Mouse (Mus musculus): Measurements from ENCODE around the gene Plscr1. TPM values are rescaled to one million over a fixed set of nuclear protein-coding genes. Genes with fewer than 3 reads are reported as not detected.

Gene Plscr1
- polyA plus RNA-seq, 1 experiment from 2014 or later = 31.9 TPM

DNA sequence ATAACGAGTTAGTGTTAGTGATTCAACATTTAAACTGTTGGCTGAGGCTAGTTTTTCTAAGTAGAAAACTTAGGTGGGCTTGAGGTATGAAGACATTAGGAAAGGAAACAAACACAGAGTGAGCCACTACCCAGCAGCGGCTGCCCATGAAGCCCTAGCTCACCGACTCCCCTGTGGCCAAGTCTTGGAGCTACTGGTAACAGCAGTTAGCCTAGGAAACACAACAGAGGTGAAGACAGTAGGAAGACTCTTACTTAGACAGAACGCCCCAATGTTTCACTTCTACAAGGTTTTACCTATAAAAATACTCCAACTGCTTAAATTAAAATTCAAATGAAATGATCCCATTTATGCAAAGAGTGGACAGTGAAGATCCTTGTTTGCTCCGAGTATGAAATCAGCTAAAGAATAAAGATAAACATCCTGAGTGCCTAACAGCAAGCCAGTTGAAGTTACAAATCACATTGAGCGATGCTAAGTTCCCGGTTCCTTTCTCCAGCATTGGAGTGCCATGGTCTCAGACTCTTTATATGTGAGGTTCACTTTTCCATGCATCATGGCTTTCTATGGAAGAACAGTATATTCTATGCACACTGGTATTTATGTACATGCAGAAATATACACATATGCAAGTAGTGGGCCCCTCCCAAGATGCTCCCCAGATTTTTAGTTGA, 640 bp upstream of the Plscr1 start:
- Histone ChIP-seq H3K4me3 (ENCODE audit: low read depth, low read length) (no peak overlapping the region), H3K4me2 (ENCODE audit: low read depth, severe bottlenecking) (no peak overlapping the region), H3K27ac (replicated peaks; ENCODE audit: low read depth, low read length) (no peak overlapping the region), H3K27me3 (ENCODE audit: control insufficient read depth, insufficient read depth, low read length) (no peaks in the 10 kb centered on the region), H3K9ac (ENCODE audit: low read length) (no peak overlapping the region), H3K9me3 (ENCODE audit: control insufficient read depth, low read length) (no peaks in the 10 kb centered on the region), H3K4me1 (ENCODE audit: control insufficient read depth, insufficient read depth, low read length) (peaks cover 3% of the 10 kb centered on the region; the same call in 1 of the 2 replicates), H3K36me3 (ENCODE audit: control insufficient read depth, insufficient read depth, low read length) (no peaks in the 10 kb centered on the region)
- DNase-seq (ENCODE audit: low spot score) = peak; percentile 16
- ATAC-seq (ENCODE audit: insufficient number of reproducible peaks, low FRiP score, low TSS enrichment, low read depth) = no peak
- 89% methylated on average over 7 of the region's 7 CpGs for WGBS

DNA sequence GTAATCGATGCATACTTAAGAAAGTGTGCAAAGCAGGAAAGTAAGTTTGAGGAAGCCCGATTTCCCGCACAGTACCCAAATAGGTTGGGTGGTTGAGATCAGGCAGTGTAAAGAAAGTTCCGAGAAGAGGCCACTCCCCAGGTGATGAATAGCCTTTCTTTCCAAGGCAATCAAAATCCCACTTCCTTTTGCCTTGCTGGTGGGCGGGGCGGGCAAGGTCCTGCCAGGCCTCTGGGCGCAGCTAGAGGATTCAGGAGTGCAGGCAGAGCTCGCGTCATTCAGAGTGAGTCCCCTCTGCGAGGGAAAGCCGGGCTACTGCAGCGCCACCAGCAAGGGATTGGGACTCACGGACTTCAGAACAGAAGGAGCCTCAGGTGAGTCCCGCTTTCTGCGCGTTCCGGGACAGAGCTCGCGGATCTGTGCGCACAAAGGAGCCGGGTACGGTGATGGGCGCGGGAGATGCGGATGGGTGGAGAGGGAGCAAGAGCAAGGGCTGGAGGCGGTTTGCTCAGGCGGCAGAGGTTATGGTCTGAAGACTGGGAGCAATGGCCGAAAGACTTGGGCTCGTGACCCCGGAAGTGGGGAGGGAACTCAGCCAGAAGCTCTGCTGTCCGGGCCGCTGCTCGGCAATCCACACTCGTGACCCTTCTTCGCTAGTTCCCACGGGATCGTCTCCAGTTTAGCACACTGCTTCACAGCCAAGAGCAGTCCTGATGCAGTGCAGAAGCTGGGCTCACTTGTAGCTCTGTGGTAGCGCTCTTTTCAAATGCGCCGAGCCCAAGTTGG, 630 bp downstream of the Plscr1 start:
- Histone ChIP-seq H3K36me3 (ENCODE audit: control insufficient read depth, insufficient read depth, low read length) (no peaks in the 10 kb centered on the region), H3K4me3 (ENCODE audit: low read depth, low read length) (peak overlapping the region; percentile 41), H3K27ac (replicated peaks; ENCODE audit: low read depth, low read length) (peak overlapping the region; percentile 63), H3K27me3 (ENCODE audit: control insufficient read depth, insufficient read depth, low read length) (no peaks in the 10 kb centered on the region), H3K4me2 (ENCODE audit: low read depth, severe bottlenecking) (peak overlapping the region; percentile 55), H3K9me3 (ENCODE audit: control insufficient read depth, low read length) (no peaks in the 10 kb centered on the region), H3K4me1 (ENCODE audit: control insufficient read depth, insufficient read depth, low read length) (peaks cover 3% of the 10 kb centered on the region; the same call in 1 of the 2 replicates), H3K9ac (ENCODE audit: low read length) (peak overlapping the region; percentile 61)
- ATAC-seq (ENCODE audit: insufficient number of reproducible peaks, low FRiP score, low TSS enrichment, low read depth) = peak; percentile 90
- peak; percentile 85 for DNase-seq (ENCODE audit: low spot score)
- WGBS = under 1% methylated on average over 40 of the region's 40 CpGs

DNA sequence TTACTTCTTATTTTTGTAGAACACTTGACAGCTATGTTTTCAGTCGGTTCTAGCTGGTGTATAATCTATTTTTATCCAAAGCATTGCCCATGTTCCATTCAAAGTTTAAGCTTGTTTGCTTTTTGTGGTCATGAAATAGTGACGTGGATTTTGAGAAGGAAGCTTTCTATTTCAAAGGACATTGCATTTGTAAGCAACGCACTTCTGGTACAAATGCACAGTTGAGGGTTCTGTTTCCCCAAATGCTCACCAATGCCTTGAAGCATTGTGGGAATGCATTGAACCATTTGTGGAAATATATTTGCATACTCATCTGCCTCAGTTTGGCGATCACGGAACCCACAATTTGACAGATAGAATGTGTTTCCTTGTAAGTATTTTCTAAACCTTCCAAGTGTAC, 3.2 kb downstream of the Plscr1 start:
- DNase-seq (ENCODE audit: low spot score) (peak; percentile 1), ATAC-seq (ENCODE audit: insufficient number of reproducible peaks, low FRiP score, low TSS enrichment, low read depth) (no peak)
- H3K27ac ChIP-seq (replicated peaks; ENCODE audit: low read depth, low read length) = no peak overlapping the region
- no peak overlapping the region for H3K9ac ChIP-seq (ENCODE audit: low read length)
- H3K9me3 ChIP-seq (ENCODE audit: control insufficient read depth, low read length) = no peaks in the 10 kb centered on the region
- H3K4me3 ChIP-seq (ENCODE audit: low read depth, low read length) = no peak overlapping the region
- H3K27me3 ChIP-seq (ENCODE audit: control insufficient read depth, insufficient read depth, low read length) = no peaks in the 10 kb centered on the region
- H3K4me1 ChIP-seq (ENCODE audit: control insufficient read depth, insufficient read depth, low read length) = peaks cover 3% of the 10 kb centered on the region; the same call in 1 of the 2 replicates
- 90% methylated on average over 5 of the region's 5 CpGs for WGBS
- no peak overlapping the region for H3K4me2 ChIP-seq (ENCODE audit: low read depth, severe bottlenecking)
- H3K36me3 ChIP-seq (ENCODE audit: control insufficient read depth, insufficient read depth, low read length) = no peaks in the 10 kb centered on the region

DNA sequence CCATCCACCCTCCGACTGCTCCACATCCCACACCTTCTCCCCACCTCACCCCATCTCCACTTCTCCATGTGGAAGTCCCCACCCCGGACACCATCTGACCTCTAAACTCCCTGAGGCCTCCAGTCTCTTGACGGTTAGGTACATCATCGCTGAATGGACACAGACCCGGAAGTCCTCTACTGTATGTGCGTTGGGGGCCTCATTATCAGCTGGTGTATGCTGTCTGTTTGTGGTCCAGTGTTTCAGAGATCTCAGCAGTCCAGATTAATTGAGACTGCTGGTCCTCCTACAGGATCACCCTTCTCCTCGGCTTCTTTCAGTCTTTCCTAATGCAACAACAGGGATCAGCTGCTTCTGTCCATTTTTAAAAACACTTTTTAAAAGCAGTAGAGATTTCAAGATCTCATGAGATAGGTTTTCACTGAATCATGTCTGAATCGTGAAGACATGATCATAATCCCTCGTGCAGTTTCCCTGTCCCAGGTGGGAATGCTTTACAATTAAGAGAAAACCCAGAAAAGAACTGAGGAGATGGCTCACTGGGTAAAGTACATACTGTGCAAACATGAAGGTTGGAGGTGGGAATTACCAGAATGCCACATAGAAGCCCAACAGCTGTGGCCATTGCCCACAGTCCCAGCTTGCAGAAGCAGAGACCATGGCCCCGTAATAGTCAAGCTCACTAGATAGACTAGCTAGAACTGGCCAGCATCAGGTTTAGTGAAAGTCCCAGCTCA, 4.2 kb downstream of the Plscr1 start:
- no peaks in the 10 kb centered on the region for H3K36me3 ChIP-seq (ENCODE audit: control insufficient read depth, insufficient read depth, low read length)
- no peaks in the 10 kb centered on the region for H3K9me3 ChIP-seq (ENCODE audit: control insufficient read depth, low read length)
- ATAC-seq (ENCODE audit: insufficient number of reproducible peaks, low FRiP score, low TSS enrichment, low read depth) (no peak), DNase-seq (ENCODE audit: low spot score) (peak; percentile 13)
- no peaks in the 10 kb centered on the region for H3K27me3 ChIP-seq (ENCODE audit: control insufficient read depth, insufficient read depth, low read length)
- H3K27ac ChIP-seq (replicated peaks; ENCODE audit: low read depth, low read length) = no peak overlapping the region
- H3K4me3 ChIP-seq (ENCODE audit: low read depth, low read length) = no peak overlapping the region
- no peak overlapping the region for H3K4me2 ChIP-seq (ENCODE audit: low read depth, severe bottlenecking)
- H3K4me1 ChIP-seq (ENCODE audit: control insufficient read depth, insufficient read depth, low read length) = peaks cover 3% of the 10 kb centered on the region; the same call in 1 of the 2 replicates
- 95% methylated on average over 10 of the region's 10 CpGs for WGBS
- H3K9ac ChIP-seq (ENCODE audit: low read length) = no peak overlapping the region

- Histone ChIP-seq H3K4me3 (ENCODE audit: low read depth, low read length) (no peak overlapping the region), H3K4me2 (ENCODE audit: low read depth, severe bottlenecking) (no peak overlapping the region), H3K27me3 (ENCODE audit: control insufficient read depth, insufficient read depth, low read length) (no peaks in the 10 kb centered on the region), H3K9ac (ENCODE audit: low read length) (no peak overlapping the region), H3K9me3 (ENCODE audit: control insufficient read depth, low read length) (no peaks in the 10 kb centered on the region), H3K27ac (replicated peaks; ENCODE audit: low read depth, low read length) (no peak overlapping the region), H3K36me3 (ENCODE audit: control insufficient read depth, insufficient read depth, low read length) (no peaks in the 10 kb centered on the region), H3K4me1 (ENCODE audit: control insufficient read depth, insufficient read depth, low read length) (no peaks in the 10 kb centered on the region)
- WGBS = 85% methylated on average over 7 of the region's 7 CpGs
- DNase-seq (ENCODE audit: low spot score) = peak; percentile 9
- ATAC-seq (ENCODE audit: insufficient number of reproducible peaks, low FRiP score, low TSS enrichment, low read depth) = no peak
These were observed 11.1 kb downstream of the Plscr1 start for GRCm38 (mm10) chr9:92260481-92261159.

- Histone ChIP-seq H3K4me1 (ENCODE audit: control insufficient read depth, insufficient read depth, low read length) (no peaks in the 10 kb centered on the region), H3K36me3 (ENCODE audit: control insufficient read depth, insufficient read depth, low read length) (peaks cover 2% of the 10 kb centered on the region; the same call in 1 of the 2 replicates), H3K27ac (replicated peaks; ENCODE audit: low read depth, low read length) (no peak overlapping the region), H3K4me2 (ENCODE audit: low read depth, severe bottlenecking) (no peak overlapping the region), H3K27me3 (ENCODE audit: control insufficient read depth, insufficient read depth, low read length) (no peaks in the 10 kb centered on the region), H3K4me3 (ENCODE audit: low read depth, low read length) (no peak overlapping the region), H3K9ac (ENCODE audit: low read length) (no peak overlapping the region), H3K9me3 (ENCODE audit: control insufficient read depth, low read length) (no peaks in the 10 kb centered on the region)
- no peak for DNase-seq (ENCODE audit: low spot score)
- 90% methylated on average over 4 of the region's 4 CpGs for WGBS
- ATAC-seq (ENCODE audit: insufficient number of reproducible peaks, low FRiP score, low TSS enrichment, low read depth) = no peak
These were observed 16.2 kb downstream of the Plscr1 start for GRCm38 (mm10) chr9:92265719-92266118.

- 81% methylated on average over 8 of the region's 8 CpGs for WGBS
- no peak overlapping the region for H3K9ac ChIP-seq (ENCODE audit: low read length)
These were observed 17.1 kb downstream of the Plscr1 start for GRCm38 (mm10) chr9:92266558-92267171.

More at GRCm38 (mm10) chr9:92266558-92267171, 17.1 kb downstream of the Plscr1 start:
- Histone ChIP-seq H3K27me3 (ENCODE audit: control insufficient read depth, insufficient read depth, low read length) (no peaks in the 10 kb centered on the region), H3K4me2 (ENCODE audit: low read depth, severe bottlenecking) (no peak overlapping the region), H3K4me3 (ENCODE audit: low read depth, low read length) (no peak overlapping the region), H3K4me1 (ENCODE audit: control insufficient read depth, insufficient read depth, low read length) (no peaks in the 10 kb centered on the region), H3K36me3 (ENCODE audit: control insufficient read depth, insufficient read depth, low read length) (peaks cover 2% of the 10 kb centered on the region; the same call in 1 of the 2 replicates), H3K9me3 (ENCODE audit: control insufficient read depth, low read length) (no peaks in the 10 kb centered on the region), H3K27ac (replicated peaks; ENCODE audit: low read depth, low read length) (no peak overlapping the region)
- ATAC-seq (ENCODE audit: insufficient number of reproducible peaks, low FRiP score, low TSS enrichment, low read depth) (no peak), DNase-seq (ENCODE audit: low spot score) (peak; percentile 15)

Measured in limb, embryonic 11.5 days (tissue).